ENCODE assay signal across 9 mouse cellular contexts in the genomic region with DNA sequence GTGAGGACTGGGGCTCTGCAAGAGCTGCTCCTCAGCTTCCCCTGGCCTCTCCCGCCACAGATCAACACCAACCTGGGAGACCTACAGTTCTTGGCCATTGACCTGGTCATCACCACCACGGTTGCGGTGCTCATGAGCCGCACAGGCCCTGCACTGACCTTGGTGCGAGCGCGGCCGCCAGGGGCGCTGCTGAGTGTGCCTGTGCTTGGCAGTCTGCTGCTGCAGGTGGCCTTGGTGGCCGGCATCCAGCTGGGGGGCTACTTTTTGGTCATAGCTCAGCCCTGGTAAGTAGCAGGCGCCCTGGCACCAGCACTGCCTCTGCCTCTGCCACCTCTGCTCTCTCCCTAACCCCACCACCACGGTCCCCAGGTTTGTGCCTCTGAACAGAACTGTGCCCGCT. TPM values are rescaled to one million over a fixed set of nuclear protein-coding genes. Genes with fewer than 3 reads are reported as not detected.
DNase-seq lines count a peak whose midpoint lies in the region; ATAC-seq and TF ChIP-seq lines count a peak whose summit lies in the region.
"Had no signal": no experiment of that assay in that cellular context is flagged by ENCODE, and none has a peak within 500 bp of the region (broad histone marks: within the 10 kb centered on the region; RNA-seq: fewer than 3 reads in every experiment).

No protein-coding gene starts in this region.

- no peak overlapping the region for H3K27ac ChIP-seq in kidney, postnatal 0 days
- no peak overlapping the region for H3K27ac ChIP-seq in testis, adult 2 months (ENCODE audit: control insufficient read depth, insufficient read depth, low read depth, low read length)
- no peak overlapping the region for H3K27ac ChIP-seq in forebrain, embryonic 14.5 days (ENCODE audit: low read depth, low read length)
- H3K27ac ChIP-seq: heart, embryonic 13.5 days had no signal

- peaks cover 33% of the 10 kb centered on the region for H3K36me3 ChIP-seq in kidney, postnatal 0 days (ENCODE audit: insufficient read depth, low read length)
- no peaks in the 10 kb centered on the region for H3K36me3 ChIP-seq in testis, adult 2 months (ENCODE audit: control insufficient read depth, insufficient read depth, low read length)
- peaks cover 70% of the 10 kb centered on the region for H3K36me3 ChIP-seq in forebrain, embryonic 14.5 days (ENCODE audit: control insufficient read depth, insufficient read depth, low read length)

- 79% methylated on average over 13 of the region's 13 CpGs for WGBS in kidney, postnatal 0 days
- WGBS in forebrain, embryonic 14.5 days: 78% methylated on average over 13 of the region's 13 CpGs

- peak; percentile 64 for DNase-seq in cerebellum, adult 11 months
- no peak for DNase-seq in kidney, postnatal 0 days (ENCODE audit: low spot score)
- DNase-seq in kidney, adult 8-10 months: no peak
- no peak for DNase-seq in testis, postnatal 14 days (ENCODE audit: low spot score)
- DNase-seq in testis, postnatal 10 days (ENCODE audit: low spot score): peak; percentile 87
- DNase-seq in forebrain, embryonic 14.5 days (ENCODE audit: low spot score): no peak

- ATAC-seq in cerebellum, adult (ENCODE audit: insufficient number of reproducible peaks, low FRiP score, low TSS enrichment): no peak
- no peak for ATAC-seq in kidney, postnatal 0 days (replicated peaks; ENCODE audit: low FRiP score, low read depth)
- no peak for ATAC-seq in forebrain, embryonic 14.5 days

- no peak overlapping the region for H3K9ac ChIP-seq in kidney, postnatal 0 days (ENCODE audit: low read depth, low read length)
- H3K9ac ChIP-seq in forebrain, embryonic 14.5 days (ENCODE audit: low read length): no peak overlapping the region
- H3K9ac ChIP-seq: heart, embryonic 13.5 days had no signal

- no peaks in the 10 kb centered on the region for H3K4me1 ChIP-seq in kidney, postnatal 0 days (replicated peaks; ENCODE audit: insufficient read depth, low read length)
- peaks cover 5% of the 10 kb centered on the region for H3K4me1 ChIP-seq in testis, adult 2 months (ENCODE audit: control insufficient read depth, insufficient read depth, low read length)
- H3K4me1 ChIP-seq in forebrain, embryonic 14.5 days (ENCODE audit: control insufficient read depth, insufficient read depth, low read length): peaks cover 5% of the 10 kb centered on the region; the same call in 1 of the 2 replicates

- no peaks in the 10 kb centered on the region for H3K9me3 ChIP-seq in kidney, postnatal 0 days (replicated peaks; ENCODE audit: low read length)
- H3K9me3 ChIP-seq in forebrain, embryonic 14.5 days (replicated peaks; ENCODE audit: control insufficient read depth, low read length): no peaks in the 10 kb centered on the region
- H3K9me3 ChIP-seq: heart, embryonic 13.5 days had no signal

- peak; percentile 46 for TF ChIP-seq CTCF in kidney, postnatal 0 days (IDR thresholded peaks at IDR 0.05; ENCODE audit: low read depth)
- peak; percentile 41; the same call in 1 of the 2 replicates for TF ChIP-seq CTCF in testis, adult 2 months (IDR thresholded peaks at IDR 0.05; ENCODE audit: control insufficient read depth, insufficient read depth, insufficient replicate concordance, low read depth, low read length)

- no peaks in the 10 kb centered on the region for H3K27me3 ChIP-seq in kidney, postnatal 0 days (ENCODE audit: insufficient read depth, low read length)
- no peaks in the 10 kb centered on the region for H3K27me3 ChIP-seq in testis, adult 2 months (ENCODE audit: control insufficient read depth, insufficient read depth, low read length)
- H3K27me3 ChIP-seq in forebrain, embryonic 14.5 days (replicated peaks; ENCODE audit: control insufficient read depth, insufficient read depth, low read length): no peaks in the 10 kb centered on the region
- H3K27me3 ChIP-seq: heart, embryonic 13.5 days had no signal

- TF ChIP-seq POLR2A in testis, adult 2 months (IDR thresholded peaks at IDR 0.05; ENCODE audit: control insufficient read depth, low read depth, low read length): no peak

- H3K4me3 ChIP-seq in kidney, postnatal 0 days (replicated peaks; ENCODE audit: low read depth, low read length): no peak overlapping the region
- H3K4me3 ChIP-seq in testis, adult 2 months (ENCODE audit: control insufficient read depth, low read depth, low read length): no peak overlapping the region
- no peak overlapping the region for H3K4me3 ChIP-seq in forebrain, embryonic 14.5 days (ENCODE audit: low read depth, low read length)
- H3K4me3 ChIP-seq: heart, embryonic 13.5 days had no signal

- no peak overlapping the region for H3K4me2 ChIP-seq in kidney, postnatal 0 days (ENCODE audit: low read length)
- H3K4me2 ChIP-seq in forebrain, embryonic 14.5 days (ENCODE audit: low read length): no peak overlapping the region
- H3K4me2 ChIP-seq: heart, embryonic 13.5 days had no signal

RNA-seq across cellular contexts. Expression of a gene that starts 4.2 kb away (rescaled TPM):
- 330 and 339 TPM in 2 replicates for polyA plus RNA-seq in kidney, postnatal 0 days (2015; fragmentation: Nextera tagmentation; extraction: Ambion mirVana)
- 2.3 and 4.7 TPM in 2 replicates for polyA plus RNA-seq in testis, adult 2 months (2012; rRNA removed)
- 255 and 287 TPM in 2 replicates for polyA plus RNA-seq in forebrain, embryonic 14.5 days (2014; fragmentation: Nextera tagmentation; extraction: Ambion mirVana)

RNA-seq across cellular contexts. Expression of a gene that starts 19.3 kb away (rescaled TPM):
- 30.6 and 31.9 TPM in 2 replicates for polyA plus RNA-seq in kidney, postnatal 0 days (2015; fragmentation: Nextera tagmentation; extraction: Ambion mirVana)
- 40.8 and 41.6 TPM in 2 replicates for polyA plus RNA-seq in testis, adult 2 months (2012; rRNA removed)
- polyA plus RNA-seq in forebrain, embryonic 14.5 days (2014; fragmentation: Nextera tagmentation; extraction: Ambion mirVana): 79.9 and 110 TPM in 2 replicates

RNA-seq across cellular contexts. Expression of a gene that starts 45.0 kb away (rescaled TPM):
- 660 and 674 TPM in 2 replicates for polyA plus RNA-seq in kidney, postnatal 0 days (2015; fragmentation: Nextera tagmentation; extraction: Ambion mirVana)
- polyA plus RNA-seq in testis, adult 2 months (2012; rRNA removed): 97.1 and 102 TPM in 2 replicates
- 508 and 541 TPM in 2 replicates for polyA plus RNA-seq in forebrain, embryonic 14.5 days (2014; fragmentation: Nextera tagmentation; extraction: Ambion mirVana)

RNA-seq across cellular contexts. Expression of a gene that starts 54.4 kb away (rescaled TPM):
- 5.9 and 7.8 TPM in 2 replicates for polyA plus RNA-seq in kidney, postnatal 0 days (2015; fragmentation: Nextera tagmentation; extraction: Ambion mirVana)
- 12.5 and 15.8 TPM in 2 replicates for polyA plus RNA-seq in testis, adult 2 months (2012; rRNA removed)
- 6.6 and 7.8 TPM in 2 replicates for polyA plus RNA-seq in forebrain, embryonic 14.5 days (2014; fragmentation: Nextera tagmentation; extraction: Ambion mirVana)

Comparison
In these comparisons a context has a peak if more than half of its experiments do, and no peak if none do; other contexts are left out.
1. DNase-seq: peak in cerebellum, adult 11 months (single experiment) and testis, postnatal 10 days (single experiment); none in kidney, postnatal 0 days (single experiment), kidney, adult 8-10 months (0 of 2), testis, postnatal 14 days (single experiment) and forebrain, embryonic 14.5 days (single experiment).
2. RNA of a gene that starts 4.2 kb away (polyA plus RNA-seq): 330 to 339 TPM in kidney, postnatal 0 days and 255 to 287 TPM in forebrain, embryonic 14.5 days; 2.3 to 4.7 TPM in testis, adult 2 months; every median in the first group is over 10 times any median in the second.